Comparison of ENCODE assay signal across 30 mouse cellular contexts in genomic region chr17:72571379-72571778, GRCm38 (mm10). TPM values are rescaled to one million over a fixed set of nuclear protein-coding genes. Genes with fewer than 3 reads are reported as not detected.
"Had no signal": no experiment of that assay in that cellular context is flagged by ENCODE, and none has a peak within 500 bp of the region (broad histone marks: within the 10 kb centered on the region; RNA-seq: fewer than 3 reads in every experiment).

No protein-coding gene starts in this region.

- H3K4me1 ChIP-seq: heart, embryonic 10.5 days; heart, embryonic 12.5 days; kidney, embryonic 15.5 days; limb, embryonic 13.5 days; limb, embryonic 15.5 days; liver, embryonic 12.5 days had no signal

- H3K4me2 ChIP-seq: heart, embryonic 12.5 days; hindbrain, embryonic 13.5 days; hindbrain, embryonic 15.5 days; kidney, embryonic 15.5 days; limb, embryonic 13.5 days; limb, embryonic 15.5 days; liver, embryonic 12.5 days had no signal

- H3K9me3 ChIP-seq: heart, embryonic 10.5 days; heart, embryonic 12.5 days; hindbrain, embryonic 10.5 days; hindbrain, embryonic 13.5 days; hindbrain, embryonic 15.5 days; kidney, embryonic 15.5 days; limb, embryonic 13.5 days; limb, embryonic 15.5 days had no signal

- DNase-seq: gastrocnemius, adult 2 months; gastrocnemius, postnatal 10 days; gastrocnemius, postnatal 25 days; heart, adult 18-20 months; heart, postnatal 10 days; heart, postnatal 4 days; kidney, adult 11 months; kidney, adult 2 months; kidney, adult 9 months; kidney, postnatal 14 days; kidney, postnatal 36 days; layer of hippocampus, adult 9-11 months; layer of hippocampus, postnatal 36 days; left cerebral cortex, postnatal 4 days had no signal

- ATAC-seq: hindbrain, postnatal 0 days; intestine, embryonic 16.5 days; liver, embryonic 12.5 days had no signal

- H3K4me3 ChIP-seq: gastrocnemius, adult 2 months; heart, embryonic 10.5 days; heart, embryonic 12.5 days; hindbrain, embryonic 10.5 days; hindbrain, embryonic 13.5 days; hindbrain, embryonic 15.5 days; kidney, embryonic 15.5 days; limb, embryonic 13.5 days; limb, embryonic 15.5 days; liver, embryonic 12.5 days had no signal

- H3K36me3 ChIP-seq: heart, embryonic 10.5 days; heart, embryonic 12.5 days; hindbrain, embryonic 10.5 days; hindbrain, embryonic 13.5 days; hindbrain, embryonic 15.5 days; kidney, embryonic 15.5 days; limb, embryonic 13.5 days; limb, embryonic 15.5 days; liver, embryonic 12.5 days had no signal

- H3K27ac ChIP-seq: gastrocnemius, adult 2 months; heart, embryonic 10.5 days; hindbrain, embryonic 10.5 days; hindbrain, embryonic 13.5 days; hindbrain, embryonic 15.5 days; hindbrain, postnatal 0 days; kidney, embryonic 15.5 days; kidney, postnatal 0 days; limb, embryonic 13.5 days; limb, embryonic 15.5 days; liver, embryonic 12.5 days; liver, embryonic 14.5 days had no signal

- H3K9ac ChIP-seq: heart, embryonic 12.5 days; hindbrain, embryonic 13.5 days; hindbrain, embryonic 15.5 days; kidney, embryonic 15.5 days; limb, embryonic 13.5 days; limb, embryonic 15.5 days; liver, embryonic 12.5 days; liver, embryonic 14.5 days had no signal

- H3K27me3 ChIP-seq: heart, embryonic 12.5 days; hindbrain, embryonic 13.5 days; hindbrain, embryonic 15.5 days; kidney, embryonic 15.5 days; limb, embryonic 13.5 days; limb, embryonic 15.5 days; liver, embryonic 12.5 days had no signal

RNA-seq across cellular contexts. Expression of gene Alk, which starts 33.0 kb away (rescaled TPM):
- total RNA-seq: gastrocnemius, adult 2 months; granulocyte monocyte progenitor cell, adult 5-6 weeks; heart, adult 18-20 months; heart, postnatal 10 days; heart, postnatal 25 days; liver, adult 2 months had no signal
- polyA plus RNA-seq: liver, adult 2 months had no signal
